Mouse (Mus musculus) hindbrain, embryonic 11.5 days (tissue): ENCODE results near the gene Kif17. TPM values are rescaled to one million over a fixed set of nuclear protein-coding genes. Genes with fewer than 3 reads are reported as not detected.

Experiments
- ATAC-seq: fragments of 200-750 bp; cut with Nextera tagmentation; 2 replicates; pipeline ENCODE4 v1.8.0; 2017; ENCODE audit warnings: mild to moderate bottlenecking, moderate TSS enrichment, moderate library complexity; ENCODE audit not compliant: low FRiP score
- DNase-seq: peaks from one replicate; pipeline ENCODE4 v3.0.0-alpha.2; 2015; ENCODE audit warnings: low spot score
- H3K27ac ChIP-seq: fragments of 300-500 bp; sonication (generic); 2 replicates; pipeline ENCODE4 v1.5.1; 2014; ENCODE audit warnings: mild to moderate bottlenecking, low read depth, low read length
- H3K27me3 ChIP-seq: fragments of 300-500 bp; sonication (generic); 2 replicates; pipeline ENCODE4 v1.6.1; 2014; ENCODE audit warnings: mild to moderate bottlenecking, low read length, moderate library complexity, mixed read lengths; ENCODE audit not compliant: control insufficient read depth, insufficient read depth
- H3K36me3 ChIP-seq: fragments of 300-500 bp; sonication (generic); 2 replicates; pipeline ENCODE4 v1.6.1; 2014; ENCODE audit warnings: mild to moderate bottlenecking, low read length, moderate library complexity, mixed read lengths; ENCODE audit not compliant: control insufficient read depth, insufficient read depth
- H3K4me1 ChIP-seq: fragments of 300-500 bp; sonication (generic); replicated peaks from 2 replicates; pipeline ENCODE4 v1.6.1; 2014; ENCODE audit warnings: low read length, mixed read lengths; ENCODE audit not compliant: control insufficient read depth, insufficient read depth
- H3K4me2 ChIP-seq: fragments of 300-500 bp; sonication (generic); replicated peaks from 2 replicates; pipeline ENCODE4 v1.6.1; 2014; ENCODE audit warnings: mild to moderate bottlenecking, low read depth, low read length
- H3K4me3 ChIP-seq: fragments of 300-500 bp; sonication (generic); 2 replicates; pipeline ENCODE4 v1.5.1; 2014; ENCODE audit warnings: low read depth, low read length
- H3K9ac ChIP-seq: fragments of 300-500 bp; sonication (generic); 2 replicates; pipeline ENCODE4 v1.6.1; 2014; ENCODE audit warnings: low read depth, low read length
- H3K9me3 ChIP-seq: fragments of 300-500 bp; sonication (generic); 2 replicates; pipeline ENCODE4 v1.6.1; 2016; ENCODE audit warnings: low read length; ENCODE audit not compliant: control insufficient read depth
- WGBS: fragments of 180-500 bp; shearing (Covaris S2); extraction: QIAGEN DNeasy Blood & Tissue Kit; methylation state at CpG from one replicate; pipeline ENCODE4 v1.1.7; 2014; 5-methylcytosine and 5-hydroxymethylcytosine counted together
- polyA plus RNA-seq: library from polyadenylated mRNA; unstranded; fragments of >200 nt; fragmentation: Nextera tagmentation; extraction: Ambion mirVana; gene quantifications from 2 replicates; pipeline ENCODE4 v1.2.1, GENCODE M21; 2014

Gene Kif17
- polyA plus RNA-seq, 1 experiment from 2014 or later = 0.31 TPM

DNA sequence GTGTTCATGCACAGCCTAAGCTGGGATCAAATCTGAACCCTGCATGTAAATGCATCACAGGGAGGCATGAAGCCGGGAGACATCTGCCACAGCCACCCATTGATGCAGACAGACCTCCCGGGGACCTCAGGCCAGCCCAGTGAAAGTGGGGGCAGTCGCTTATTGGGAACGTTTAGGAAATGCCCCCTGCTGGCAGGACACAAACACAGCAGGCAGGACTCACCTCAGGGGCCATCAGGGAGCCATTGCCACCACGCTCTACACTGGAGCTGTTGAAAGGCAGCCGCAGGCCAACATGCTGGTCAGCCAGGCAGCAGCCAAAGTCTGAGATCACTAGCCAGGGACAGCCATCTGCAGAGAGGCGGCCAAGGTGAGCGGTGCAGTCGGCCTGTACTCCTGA is 65.5 kb downstream of the Kif17 start:
- Histone ChIP-seq H3K36me3 (peaks cover 6% of the 10 kb centered on the region), H3K9ac (no peak overlapping the region), H3K4me2 (no peak overlapping the region), H3K27me3 (no peaks in the 10 kb centered on the region), H3K4me1 (no peaks in the 10 kb centered on the region), H3K27ac (no peak overlapping the region), H3K9me3 (no peaks in the 10 kb centered on the region), H3K4me3 (no peak overlapping the region)
- DNase-seq (peak; percentile 40), ATAC-seq (no peak)
- WGBS = 66% methylated on average over 9 of the region's 9 CpGs

DNA sequence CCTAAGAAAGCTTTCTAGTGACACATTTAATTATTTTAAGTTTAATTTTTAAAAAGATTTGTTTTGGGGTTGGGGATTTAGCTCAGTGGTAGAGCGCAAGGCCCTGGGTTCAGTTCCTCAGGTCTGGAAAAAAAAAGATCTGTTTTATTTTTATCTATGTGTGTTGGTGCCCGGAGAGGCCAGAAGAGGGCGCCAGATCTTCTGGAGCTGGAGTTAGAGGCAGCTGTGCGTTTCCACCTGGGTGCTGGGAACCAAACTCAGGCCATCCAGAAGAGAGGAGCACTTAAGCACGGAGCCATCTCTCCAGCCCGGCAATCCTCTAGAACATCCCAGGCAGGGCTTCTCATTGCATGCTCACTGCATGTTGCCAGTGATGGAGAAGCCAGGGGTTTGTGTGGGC is 66.1 kb downstream of the Kif17 start:
- H3K9ac ChIP-seq = no peak overlapping the region
- H3K27ac ChIP-seq = no peak overlapping the region
- 87% methylated on average over 6 of the region's 6 CpGs for WGBS
- DNase-seq (no peak), ATAC-seq (no peak)
- no peaks in the 10 kb centered on the region for H3K27me3 ChIP-seq
- H3K4me1 ChIP-seq = no peaks in the 10 kb centered on the region
- H3K9me3 ChIP-seq = no peaks in the 10 kb centered on the region
- H3K4me3 ChIP-seq = no peak overlapping the region
- no peak overlapping the region for H3K4me2 ChIP-seq
- H3K36me3 ChIP-seq = peaks cover 6% of the 10 kb centered on the region

DNA sequence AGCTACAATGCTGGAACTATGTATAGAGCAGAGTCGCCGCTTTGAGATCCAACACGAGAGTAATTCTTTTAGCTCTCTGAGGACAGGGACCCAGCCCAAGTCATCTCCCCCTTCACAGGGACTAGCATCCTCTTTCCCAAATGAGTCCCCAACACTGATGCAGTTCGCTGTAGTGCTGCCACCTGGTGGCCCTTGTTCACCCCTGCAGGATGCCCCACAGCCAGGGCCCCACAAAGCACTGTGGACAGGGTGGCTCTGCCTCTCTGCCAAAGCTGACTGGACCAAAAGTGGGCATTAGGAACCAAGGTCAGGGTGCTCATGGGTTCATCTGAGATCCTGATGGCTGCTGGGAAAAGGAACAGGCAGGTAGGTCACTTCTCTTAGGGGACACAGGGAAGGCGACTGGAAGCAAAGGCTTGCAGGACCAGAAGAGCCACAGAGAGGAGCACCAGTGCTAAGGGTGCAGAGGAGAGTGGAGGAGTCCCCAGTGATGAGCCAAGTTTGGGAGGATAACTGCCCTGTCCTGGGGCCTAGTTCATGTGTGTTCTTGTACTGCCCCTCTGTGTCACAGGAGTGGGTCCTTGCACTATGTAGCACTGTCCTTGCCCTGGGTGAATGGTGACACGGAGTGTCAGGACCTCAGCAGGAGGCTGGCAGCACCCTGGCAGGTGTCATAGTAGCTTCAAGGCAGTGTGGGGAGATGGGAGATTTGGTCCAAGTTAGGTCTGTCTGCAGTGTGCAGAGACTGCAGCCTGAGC is 68.5 kb downstream of the Kif17 start:
- Histone ChIP-seq H3K9me3 (no peaks in the 10 kb centered on the region), H3K9ac (no peak overlapping the region), H3K4me1 (0 out of 2 replicates have a peak, but pooled peaks cover 3% of the 10 kb centered on the region), H3K27me3 (no peaks in the 10 kb centered on the region), H3K27ac (no peak overlapping the region), H3K36me3 (no peaks in the 10 kb centered on the region), H3K4me2 (no peak overlapping the region), H3K4me3 (no peak overlapping the region)
- WGBS = 58% methylated on average over 6 of the region's 6 CpGs
- DNase-seq (peak; percentile 81), ATAC-seq (0 out of 2 replicates have a peak, but pooled peaks have one; percentile 50)

DNA sequence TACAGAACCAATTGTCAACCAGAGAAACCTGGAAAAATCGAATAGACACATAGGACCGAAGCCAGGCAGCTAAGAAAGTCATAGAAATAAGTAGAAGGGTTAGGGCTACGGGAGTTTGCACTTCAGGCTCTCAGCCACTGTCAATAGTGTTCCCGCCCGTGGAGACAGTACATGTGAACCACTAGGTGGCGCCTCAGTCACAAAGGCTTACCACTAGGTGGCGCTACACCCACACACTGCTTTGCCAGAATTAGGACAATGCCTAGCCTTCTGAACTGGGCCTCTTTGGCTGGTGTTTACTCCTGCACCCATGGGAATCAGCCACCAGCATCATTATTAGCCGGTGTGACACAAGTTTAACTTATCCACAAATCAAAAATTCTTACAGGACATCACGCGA is 69.3 kb downstream of the Kif17 start:
- Histone ChIP-seq H3K4me2 (no peak overlapping the region), H3K9me3 (no peaks in the 10 kb centered on the region), H3K4me1 (0 out of 2 replicates have a peak, but pooled peaks cover 3% of the 10 kb centered on the region), H3K27me3 (no peaks in the 10 kb centered on the region; the same call in 1 of the 2 replicates), H3K36me3 (no peaks in the 10 kb centered on the region), H3K9ac (no peak overlapping the region), H3K4me3 (no peak overlapping the region), H3K27ac (no peak overlapping the region)
- ATAC-seq (0 out of 2 replicates have a peak, but pooled peaks have one; percentile 18), DNase-seq (peak; percentile 91)
- WGBS = 36% methylated on average over 10 of the region's 10 CpGs

DNA sequence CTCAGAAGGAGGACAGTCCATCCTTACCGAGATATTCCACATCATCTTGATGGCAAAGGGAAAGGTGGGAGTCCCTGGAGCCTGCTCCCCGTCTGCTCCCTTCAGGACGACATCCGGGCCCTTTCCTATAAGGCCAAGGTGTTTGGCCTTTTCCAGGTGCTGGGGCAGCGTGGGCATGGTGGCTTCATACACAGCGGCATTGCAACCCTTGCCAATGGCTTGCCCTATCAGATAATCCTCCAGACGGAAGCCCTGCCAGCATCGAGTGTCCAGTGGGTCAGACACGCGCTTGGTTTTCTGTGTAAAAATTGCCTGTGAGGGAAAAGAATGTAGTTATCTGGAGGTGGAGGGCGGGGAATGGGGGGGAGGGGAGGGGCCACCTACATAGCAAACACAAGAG is 70.5 kb downstream of the Kif17 start:
- no peaks in the 10 kb centered on the region; the same call in 1 of the 2 replicates for H3K27me3 ChIP-seq
- H3K36me3 ChIP-seq = no peaks in the 10 kb centered on the region
- ATAC-seq (no peak), DNase-seq (no peak)
- no peak overlapping the region for H3K27ac ChIP-seq
- H3K4me2 ChIP-seq = no peak overlapping the region
- no peak overlapping the region for H3K4me3 ChIP-seq
- no peak overlapping the region for H3K9ac ChIP-seq
- H3K4me1 ChIP-seq = 0 out of 2 replicates have a peak, but pooled peaks cover 3% of the 10 kb centered on the region
- no peaks in the 10 kb centered on the region for H3K9me3 ChIP-seq
- 83% methylated on average over 11 of the region's 11 CpGs for WGBS

DNA sequence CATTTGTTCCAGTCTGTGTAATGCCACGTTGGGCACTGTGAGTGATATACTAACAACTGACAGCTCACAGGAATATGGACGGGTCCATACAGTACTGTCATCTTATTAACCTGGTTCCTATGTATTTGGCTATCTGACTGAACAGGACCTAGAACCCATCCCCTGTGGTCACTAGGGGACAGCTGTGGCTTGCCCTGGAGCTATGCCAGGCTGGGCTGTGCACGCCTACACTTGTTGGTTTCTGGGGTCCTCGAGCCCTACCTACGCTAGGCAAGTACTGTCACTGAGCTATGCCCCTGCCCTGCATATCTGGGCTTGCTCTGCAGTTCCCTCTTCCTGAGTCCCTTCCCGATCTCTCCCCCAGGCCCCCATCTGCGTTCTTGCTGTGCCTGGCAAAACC is 71.3 kb downstream of the Kif17 start:
- 82% methylated on average over 7 of the region's 7 CpGs for WGBS

DNA sequence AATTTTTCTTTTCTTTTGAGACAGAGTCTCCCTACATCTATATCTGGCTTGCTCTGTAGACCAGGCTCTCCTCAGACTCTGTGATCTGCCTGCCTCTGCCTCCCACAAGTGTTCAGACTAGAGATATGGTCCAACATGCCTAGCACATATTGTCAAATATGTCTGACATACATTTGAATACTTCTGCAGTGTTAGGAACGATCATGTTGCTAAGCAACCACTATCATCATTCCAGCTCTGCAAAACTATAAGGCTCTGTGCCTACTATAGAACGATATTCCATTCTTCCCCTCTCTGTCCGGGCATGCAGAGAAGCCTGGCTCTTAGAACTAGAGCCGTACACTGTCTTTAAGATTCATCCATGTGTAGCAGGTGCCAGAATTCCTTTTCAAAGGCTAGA is 72.5 kb downstream of the Kif17 start:
- no peak overlapping the region for H3K4me2 ChIP-seq
- H3K4me3 ChIP-seq = no peak overlapping the region
- H3K27ac ChIP-seq = no peak overlapping the region
- WGBS = 30% methylated on average over 4 of the region's 4 CpGs
- H3K36me3 ChIP-seq = no peaks in the 10 kb centered on the region
- H3K4me1 ChIP-seq = 0 out of 2 replicates have a peak, but pooled peaks cover 3% of the 10 kb centered on the region
- DNase-seq = no peak
- no peak overlapping the region for H3K9ac ChIP-seq
- H3K27me3 ChIP-seq = no peaks in the 10 kb centered on the region; the same call in 1 of the 2 replicates
- no peak for ATAC-seq
- no peaks in the 10 kb centered on the region for H3K9me3 ChIP-seq

More for the DNA sequence above, 71.3 kb downstream of the Kif17 start:
- no peaks in the 10 kb centered on the region for H3K9me3 ChIP-seq
- 0 out of 2 replicates have a peak, but pooled peaks cover 3% of the 10 kb centered on the region for H3K4me1 ChIP-seq
- ATAC-seq (no peak), DNase-seq (no peak)
- H3K9ac ChIP-seq = no peak overlapping the region
- H3K27ac ChIP-seq = no peak overlapping the region
- H3K36me3 ChIP-seq = no peaks in the 10 kb centered on the region
- no peak overlapping the region for H3K4me2 ChIP-seq
- H3K27me3 ChIP-seq = no peaks in the 10 kb centered on the region; the same call in 1 of the 2 replicates
- H3K4me3 ChIP-seq = no peak overlapping the region

DNA sequence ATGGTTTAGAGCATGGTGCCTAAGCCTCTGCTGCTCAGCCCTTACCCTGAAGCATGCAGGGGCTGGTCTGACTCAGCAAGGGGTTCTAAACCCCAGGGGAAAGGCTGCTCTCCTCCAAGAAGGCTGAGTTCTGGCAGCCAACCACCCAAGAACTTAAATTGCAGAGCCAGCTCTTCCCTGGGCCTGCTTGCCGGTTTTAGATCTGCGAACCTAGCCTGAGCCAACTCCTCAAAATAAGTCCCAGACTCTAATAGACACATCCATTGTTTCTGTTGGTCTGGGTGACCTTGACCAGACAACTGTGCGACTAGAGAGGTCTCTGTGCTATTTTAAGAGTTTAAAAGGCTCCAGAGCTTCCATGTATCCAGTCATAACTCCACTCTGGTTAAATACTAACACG is 73.5 kb downstream of the Kif17 start:
- no peak for DNase-seq
- WGBS = 76% methylated on average over 4 of the region's 4 CpGs
- no peak overlapping the region for H3K4me3 ChIP-seq
- H3K9me3 ChIP-seq = no peaks in the 10 kb centered on the region
- H3K36me3 ChIP-seq = no peaks in the 10 kb centered on the region
- no peak for ATAC-seq
- no peak overlapping the region for H3K4me2 ChIP-seq
- H3K4me1 ChIP-seq = 0 out of 2 replicates have a peak, but pooled peaks cover 3% of the 10 kb centered on the region
- H3K9ac ChIP-seq = no peak overlapping the region
- no peak overlapping the region for H3K27ac ChIP-seq
- H3K27me3 ChIP-seq = no peaks in the 10 kb centered on the region; the same call in 1 of the 2 replicates

DNA sequence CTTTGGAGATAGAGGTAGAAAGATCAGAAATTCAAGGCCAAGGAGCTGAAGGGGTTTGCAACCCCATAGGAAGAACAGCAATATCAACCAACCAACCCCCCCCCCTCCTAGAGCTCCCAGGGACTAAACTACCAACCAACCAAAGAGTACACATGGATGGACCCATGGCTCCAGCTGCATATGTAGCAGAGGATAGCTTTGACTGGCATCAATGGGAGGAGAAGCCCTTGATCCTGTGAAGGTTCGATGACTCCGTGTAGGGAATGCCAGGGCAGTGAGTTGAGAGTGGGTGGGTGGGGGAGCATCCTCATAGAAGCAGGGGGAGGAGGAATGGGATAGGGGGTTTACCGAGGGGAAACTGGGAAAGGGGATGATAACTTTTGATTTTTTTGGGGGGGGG is 74.2 kb downstream of the Kif17 start:
- Histone ChIP-seq H3K27me3 (no peaks in the 10 kb centered on the region; the same call in 1 of the 2 replicates), H3K9me3 (no peaks in the 10 kb centered on the region), H3K4me2 (no peak overlapping the region), H3K36me3 (no peaks in the 10 kb centered on the region), H3K9ac (no peak overlapping the region), H3K27ac (no peak overlapping the region), H3K4me3 (no peak overlapping the region), H3K4me1 (0 out of 2 replicates have a peak, but pooled peaks cover 3% of the 10 kb centered on the region)
- no peak for ATAC-seq
- 96% methylated on average over 3 of the region's 3 CpGs for WGBS
- no peak for DNase-seq
